Mouse (Mus musculus) G1E (cell line): ENCODE measurements at regions not wholly inside any gene's neighbourhood (a gene's known extent, or its start where the extent isn't known, plus 50 kb on each side); places are given as distances from the start of the nearest gene placed in this dataset.

Experiments
- ATAC-seq: 2 replicates; pipeline ENCODE4 v1.8.0; 2016; ENCODE audit warnings: mild to moderate bottlenecking; ENCODE audit not compliant: insufficient number of reproducible peaks, poor library complexity, low FRiP score, severe bottlenecking; ENCODE audit errors: extremely low read depth
- DNase-seq: peaks from one replicate; pipeline ENCODE4 v3.0.0; 2012; ENCODE audit warnings: low spot score
- H3K27me3 ChIP-seq: 2 replicates; pipeline ENCODE4 v1.6.1; 2012; ENCODE audit warnings: mild to moderate bottlenecking, low read length, inconsistent platforms; ENCODE audit not compliant: insufficient read depth
- H3K36me3 ChIP-seq: replicated peaks from 2 replicates; pipeline ENCODE3; 2012; ENCODE audit warnings: mild to moderate bottlenecking, inconsistent platforms
- H3K4me1 ChIP-seq: 2 replicates; pipeline ENCODE4 v1.6.1; 2012; ENCODE audit warnings: low read depth, low read length, inconsistent platforms, mixed read lengths; ENCODE audit not compliant: insufficient read depth
- H3K4me3 ChIP-seq: 2 replicates; pipeline ENCODE4 v1.5.1; 2012; ENCODE audit warnings: low read depth, mild to moderate bottlenecking, inconsistent platforms, low read length, moderate library complexity, mixed read lengths
- H3K9me3 ChIP-seq: replicated peaks from 2 replicates; pipeline ENCODE4 v1.6.1; 2012; ENCODE audit warnings: inconsistent platforms
- CTCF ChIP-seq: IDR thresholded peaks from 2 replicates; pipeline ENCODE4 v1.5.1; 2012; ENCODE audit warnings: low read depth, low read length, inconsistent platforms, mixed read lengths
- GATA1 ChIP-seq: IDR thresholded peaks from 2 replicates; pipeline ENCODE4 v1.6.1; 2012; ENCODE audit warnings: borderline replicate concordance, low read length, inconsistent platforms, mixed read lengths
- GATA2 ChIP-seq: IDR thresholded peaks from 2 replicates; pipeline ENCODE4 v1.6.1; 2012; ENCODE audit warnings: low read depth, low read length, inconsistent platforms, borderline replicate concordance
- POLR2AphosphoS5 ChIP-seq: IDR thresholded peaks from 2 replicates; pipeline ENCODE4 v1.6.1; 2012; ENCODE audit warnings: low read depth, low read length, inconsistent platforms; ENCODE audit not compliant: insufficient replicate concordance
- TAL1 ChIP-seq: conservative IDR thresholded peaks from 2 replicates; pipeline ENCODE4 v1.6.1; 2012; ENCODE audit warnings: low read depth, low read length, inconsistent platforms, mixed read lengths

- ATAC-seq: no peak
- no peak for DNase-seq
- TF ChIP-seq GATA1 (no peak), CTCF (no peak), POLR2AphosphoS5 (no peak)
- Histone ChIP-seq H3K4me3 (no peak overlapping the region), H3K4me1 (peaks cover 7% of the 10 kb centered on the region; the same call in 1 of the 2 replicates), H3K9me3 (no peaks in the 10 kb centered on the region), H3K36me3 (no peaks in the 10 kb centered on the region), H3K27me3 (peaks cover 38% of the 10 kb centered on the region)
Measured at GRCm38 (mm10) chr14:54108311-54109074, 145.4 kb downstream of the Dad1 start.

GRCm38 (mm10) chr14:54107204-54107796, 146.6 kb downstream of the Dad1 start:
- ATAC-seq: no peak
- DNase-seq: no peak
- H3K9me3 ChIP-seq: no peaks in the 10 kb centered on the region
- H3K4me3 ChIP-seq: no peak overlapping the region
- TF ChIP-seq GATA2 (no peak), POLR2AphosphoS5 (no peak), TAL1 (no peak), GATA1 (no peak), CTCF (no peak)
- no peaks in the 10 kb centered on the region for H3K36me3 ChIP-seq
- H3K27me3 ChIP-seq: peaks cover 50% of the 10 kb centered on the region
- peaks cover 15% of the 10 kb centered on the region for H3K4me1 ChIP-seq

- Histone ChIP-seq H3K4me3 (no peak overlapping the region), H3K27me3 (peaks cover 62% of the 10 kb centered on the region), H3K4me1 (peaks cover 19% of the 10 kb centered on the region), H3K9me3 (no peaks in the 10 kb centered on the region), H3K36me3 (no peaks in the 10 kb centered on the region)
- ATAC-seq: no peak
- TF ChIP-seq TAL1 (no peak), POLR2AphosphoS5 (no peak), GATA2 (no peak), CTCF (no peak), GATA1 (no peak)
- DNase-seq: no peak
Measured at GRCm38 (mm10) chr14:54104243-54104642, 149.7 kb downstream of the Dad1 start.

GRCm38 (mm10) chr14:54103541-54103940, 150.4 kb downstream of the Dad1 start:
- Histone ChIP-seq H3K36me3 (no peaks in the 10 kb centered on the region), H3K9me3 (no peaks in the 10 kb centered on the region), H3K4me3 (no peak overlapping the region), H3K4me1 (peaks cover 25% of the 10 kb centered on the region), H3K27me3 (peaks cover 62% of the 10 kb centered on the region)
- no peak for ATAC-seq
- no peak for TF ChIP-seq POLR2AphosphoS5
- no peak for TF ChIP-seq CTCF
- no peak for TF ChIP-seq GATA2
- TF ChIP-seq TAL1: no peak
- TF ChIP-seq GATA1: no peak
- no peak for DNase-seq

DNA sequence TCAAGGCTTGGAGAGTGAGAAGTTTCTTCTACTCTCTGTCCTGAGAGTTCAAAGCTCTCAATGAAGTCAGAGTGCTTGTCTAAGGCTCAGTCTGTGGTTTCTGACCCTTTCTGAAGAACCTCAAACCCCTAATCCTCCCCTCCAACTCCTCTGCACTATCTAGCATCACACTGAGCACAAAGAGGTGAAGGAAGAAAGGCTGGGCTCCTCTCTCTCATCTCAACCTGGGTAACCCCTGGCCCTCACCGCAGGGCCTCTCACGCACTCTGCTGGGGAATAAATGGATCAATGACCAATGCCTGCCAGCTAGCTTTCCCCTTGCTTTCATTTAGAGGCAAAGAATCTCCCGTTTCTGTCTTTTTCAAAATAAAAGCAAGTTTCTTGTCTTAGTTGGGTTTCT, 150.8 kb downstream of the Dad1 start:
- no peak for TF ChIP-seq GATA2
- no peak for TF ChIP-seq TAL1
- no peak for TF ChIP-seq POLR2AphosphoS5
- no peak for TF ChIP-seq GATA1
- TF ChIP-seq CTCF: no peak

DNA sequence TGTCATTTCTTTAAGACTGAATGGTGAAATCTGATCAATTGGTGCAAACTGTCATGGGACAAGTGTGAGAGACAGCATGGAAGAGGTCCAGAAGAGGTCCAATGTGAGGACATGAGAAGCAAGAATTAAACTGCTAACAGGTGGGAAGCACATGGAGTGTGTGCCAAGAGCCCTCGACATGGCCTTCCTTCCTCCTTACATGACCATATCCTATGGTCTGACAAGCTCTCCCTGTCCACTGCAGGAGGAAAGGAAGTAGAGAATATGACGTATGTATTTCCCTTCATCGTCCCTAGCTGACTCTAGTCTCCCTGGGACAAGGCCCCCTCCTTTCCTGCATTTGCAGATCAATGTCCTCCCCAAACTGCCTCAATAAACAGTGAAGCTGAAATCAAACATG, 152.1 kb downstream of the Dad1 start:
- Histone ChIP-seq H3K36me3 (no peaks in the 10 kb centered on the region), H3K9me3 (no peaks in the 10 kb centered on the region), H3K4me1 (peaks cover 32% of the 10 kb centered on the region), H3K4me3 (no peak overlapping the region), H3K27me3 (peaks cover 74% of the 10 kb centered on the region)
- no peak for ATAC-seq
- DNase-seq: no peak
- TF ChIP-seq GATA1 (no peak), TAL1 (no peak), GATA2 (no peak), POLR2AphosphoS5 (no peak), CTCF (no peak)

More for the DNA sequence above, 150.8 kb downstream of the Dad1 start:
- DNase-seq (no peak), ATAC-seq (no peak)
- H3K4me3 ChIP-seq: no peak overlapping the region
- peaks cover 27% of the 10 kb centered on the region for H3K4me1 ChIP-seq
- no peaks in the 10 kb centered on the region for H3K9me3 ChIP-seq
- H3K36me3 ChIP-seq: no peaks in the 10 kb centered on the region
- peaks cover 62% of the 10 kb centered on the region for H3K27me3 ChIP-seq
